Mouse (Mus musculus) testis, adult 2 months (tissue): ENCODE results near the gene Ccdc106. TPM values are rescaled to one million over a fixed set of nuclear protein-coding genes. Genes with fewer than 3 reads are reported as not detected.

ENCODE experiments used
- H3K27ac ChIP-seq: fragments of 200-500 bp; 2 replicates; pipeline ENCODE4 v1.5.1; 2012; ENCODE audit warnings: low read depth, low read length; ENCODE audit not compliant: control insufficient read depth, insufficient read depth
- H3K27me3 ChIP-seq: fragments of 200-500 bp; 2 replicates; pipeline ENCODE4 v1.6.1; 2012; ENCODE audit warnings: mild to moderate bottlenecking, low read length, moderate library complexity; ENCODE audit not compliant: control insufficient read depth, insufficient read depth
- H3K36me3 ChIP-seq: fragments of 200-500 bp; 2 replicates; pipeline ENCODE4 v1.6.1; 2012; ENCODE audit warnings: mild to moderate bottlenecking, low read length; ENCODE audit not compliant: control insufficient read depth, insufficient read depth
- H3K4me1 ChIP-seq: fragments of 200-500 bp; 2 replicates; pipeline ENCODE4 v1.6.1; 2012; ENCODE audit warnings: low read length; ENCODE audit not compliant: control insufficient read depth, insufficient read depth
- H3K4me3 ChIP-seq: fragments of 200-500 bp; 2 replicates; pipeline ENCODE4 v1.5.1; 2012; ENCODE audit warnings: low read depth, mild to moderate bottlenecking, low read length, moderate library complexity, mixed read lengths; ENCODE audit not compliant: control insufficient read depth
- CTCF ChIP-seq: fragments of 200-500 bp; IDR thresholded peaks from 2 replicates; pipeline ENCODE4 v1.5.1; 2012; ENCODE audit warnings: low read depth, mild to moderate bottlenecking, inconsistent platforms, low read length, moderate library complexity; ENCODE audit not compliant: control insufficient read depth, insufficient read depth, insufficient replicate concordance
- POLR2A ChIP-seq: fragments of 200-500 bp; IDR thresholded peaks from 2 replicates; pipeline ENCODE4 v1.6.1; 2012; ENCODE audit warnings: low read depth, mild to moderate bottlenecking, inconsistent platforms, low read length, moderate library complexity; ENCODE audit not compliant: control insufficient read depth
- polyA plus RNA-seq: library from polyadenylated mRNA; depleted of rRNA; stranded (reverse); fragments of >200 nt; gene quantifications from 2 replicates; pipeline ENCODE4 v1.2.3, GENCODE M21; 2012

Gene Ccdc106
- polyA plus RNA-seq, 1 experiment, result 7.9 TPM

DNA sequence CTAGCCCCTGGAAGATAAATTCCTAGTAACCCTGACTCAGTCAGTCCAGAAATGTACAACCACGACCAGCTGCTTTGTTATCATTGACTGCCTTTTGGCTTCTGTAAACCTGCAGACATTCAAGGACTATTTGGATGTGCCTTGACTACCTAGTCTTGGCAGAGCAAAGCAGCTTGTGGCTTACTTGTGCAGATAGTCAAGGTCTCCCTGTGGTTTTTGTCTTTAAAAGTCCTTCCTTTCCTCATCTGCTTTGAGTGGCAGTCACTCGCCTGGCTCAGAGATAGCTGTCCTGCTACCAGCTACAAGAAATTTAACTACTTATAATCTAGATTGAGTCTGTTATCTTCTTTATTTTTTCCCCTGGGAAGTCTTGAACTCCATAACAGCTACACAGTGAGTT, 24.6 kb downstream of the Ccdc106 start:
- Histone ChIP-seq H3K4me1 (no peaks in the 10 kb centered on the region), H3K27ac (no peak overlapping the region), H3K36me3 (no peaks in the 10 kb centered on the region), H3K27me3 (no peaks in the 10 kb centered on the region), H3K4me3 (no peak overlapping the region)
- TF ChIP-seq CTCF, result no peak
- TF ChIP-seq POLR2A, result no peak

- no peak overlapping the region for H3K4me3 ChIP-seq
- no peaks in the 10 kb centered on the region for H3K4me1 ChIP-seq
- no peaks in the 10 kb centered on the region for H3K36me3 ChIP-seq
- H3K27me3 ChIP-seq, result no peaks in the 10 kb centered on the region
- no peak overlapping the region for H3K27ac ChIP-seq
- TF ChIP-seq CTCF, result no peak
Measured at GRCm38 (mm10) chr7:5046112-5046511, 25.8 kb downstream of the Ccdc106 start.

DNA sequence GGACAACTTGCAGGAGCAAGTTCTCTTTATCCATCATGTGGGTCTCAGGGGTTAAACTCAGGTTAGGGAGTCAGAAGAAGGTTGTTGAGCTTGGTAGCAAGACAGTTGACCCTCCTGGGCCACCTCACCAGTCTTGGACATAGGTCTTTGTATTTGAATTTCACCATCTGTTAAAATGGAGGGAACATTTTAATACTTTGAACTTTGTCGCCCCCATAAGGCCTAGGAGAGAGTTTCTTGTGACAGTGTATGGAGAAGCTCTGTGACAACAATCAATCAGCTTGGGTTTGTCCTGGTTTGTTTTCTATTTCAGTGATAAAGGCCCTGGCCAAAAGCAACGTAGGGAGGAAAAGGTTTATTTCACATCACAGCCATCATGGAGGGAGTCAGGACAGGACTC, 27.0 kb downstream of the Ccdc106 start:
- H3K4me1 ChIP-seq, result peaks cover 5% of the 10 kb centered on the region
- no peak overlapping the region for H3K4me3 ChIP-seq
- TF ChIP-seq CTCF, result no peak
- TF ChIP-seq POLR2A, result no peak
- no peaks in the 10 kb centered on the region for H3K27me3 ChIP-seq
- H3K27ac ChIP-seq, result no peak overlapping the region
- H3K36me3 ChIP-seq, result no peaks in the 10 kb centered on the region

DNA sequence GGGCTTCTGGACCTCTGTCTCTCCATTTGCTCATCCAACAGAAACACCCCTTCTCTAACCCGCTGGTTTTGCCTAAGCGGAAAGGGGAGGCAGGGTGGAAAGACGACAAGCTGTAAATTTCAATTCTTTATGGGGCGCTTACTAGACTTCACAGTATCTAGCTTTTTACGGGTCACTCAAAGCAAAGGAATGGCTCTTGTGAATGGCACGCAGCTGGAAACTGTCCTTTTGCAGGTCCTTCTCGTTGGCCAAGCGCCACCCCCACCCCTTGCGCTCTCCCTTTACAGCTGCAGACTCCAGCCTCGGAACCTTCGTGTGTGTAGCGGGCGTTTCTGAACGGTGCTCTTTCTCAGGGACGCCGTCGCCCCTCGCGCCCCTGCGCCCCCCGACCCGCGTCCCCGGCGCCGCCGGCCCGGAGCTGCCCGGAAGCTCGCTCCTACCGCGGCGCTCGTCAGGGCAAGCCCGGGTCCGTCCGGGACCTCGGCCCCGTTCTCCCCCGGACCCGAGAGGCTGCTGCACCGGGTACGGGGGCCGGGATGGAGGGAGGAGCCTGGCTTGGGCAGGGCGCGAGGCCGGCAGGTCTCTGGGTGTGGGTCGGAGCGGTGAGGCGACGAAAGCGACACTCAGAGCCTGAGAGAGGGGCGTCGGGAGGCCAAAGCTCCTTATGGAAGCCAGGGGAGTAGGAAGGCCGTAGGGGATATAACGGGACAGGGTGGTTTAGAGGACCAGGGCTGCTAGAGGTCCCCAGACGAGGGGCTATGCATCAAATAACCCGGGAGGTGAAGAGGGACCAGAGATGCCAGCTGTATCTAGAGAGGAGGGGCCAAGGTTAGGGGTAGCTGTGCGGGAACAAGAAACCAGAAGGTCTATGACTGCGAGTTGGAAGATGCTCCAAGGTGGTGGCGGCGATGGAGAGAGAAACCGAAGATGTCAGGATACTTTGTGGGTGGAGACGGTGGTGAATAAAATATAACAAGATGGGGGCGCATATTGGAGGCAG, 31.1 kb downstream of the Ccdc106 start, which contains the start of gene Zfp580:
Zfp580 (plus strand) TSS at position 346 of the 1,000 bp plus-strand sequence.
- Histone ChIP-seq H3K4me3 (peak within 1 kb of the TSS; percentile 94), H3K27ac (peak within 1 kb of the TSS; percentile 76), H3K27me3 (no peaks in the 10 kb centered on the region)

GRCm38 (mm10) chr7:5052438-5052837, 32.1 kb downstream of the Ccdc106 start:
- peak overlapping the region; percentile 12 for H3K4me3 ChIP-seq
- TF ChIP-seq POLR2A (no peak), CTCF (no peak)
- peaks cover 40% of the 10 kb centered on the region for H3K4me1 ChIP-seq
- no peaks in the 10 kb centered on the region for H3K27me3 ChIP-seq
- no peak overlapping the region for H3K27ac ChIP-seq
- H3K36me3 ChIP-seq, result no peaks in the 10 kb centered on the region

More for the DNA sequence above, 31.1 kb downstream of the Ccdc106 start, which contains the start of gene Zfp580:
- H3K36me3 ChIP-seq, result no peaks in the 10 kb centered on the region
- TF ChIP-seq CTCF, result no peak
- peak; percentile 42; the same call in 1 of the 2 replicates for TF ChIP-seq POLR2A
- H3K4me1 ChIP-seq, result peaks cover 32% of the 10 kb centered on the region

DNA sequence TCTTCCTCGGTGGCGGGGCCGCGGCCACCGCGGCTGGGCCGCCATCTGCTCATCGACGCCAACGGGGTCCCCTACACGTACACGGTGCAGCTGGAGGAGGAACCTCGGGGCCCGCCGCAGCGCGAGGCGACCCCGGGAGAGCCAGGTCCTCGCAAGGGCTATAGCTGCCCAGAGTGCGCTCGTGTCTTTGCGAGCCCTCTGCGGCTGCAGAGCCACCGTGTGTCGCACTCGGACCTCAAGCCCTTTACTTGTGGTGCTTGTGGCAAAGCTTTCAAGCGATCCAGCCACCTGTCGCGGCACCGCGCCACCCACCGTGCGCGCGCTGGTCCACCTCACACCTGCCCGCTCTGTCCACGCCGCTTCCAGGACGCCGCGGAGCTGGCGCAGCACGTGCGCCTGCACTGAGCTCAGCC, 32.6 kb downstream of the Ccdc106 start:
- H3K27ac ChIP-seq, result no peak overlapping the region
- no peaks in the 10 kb centered on the region for H3K36me3 ChIP-seq
- H3K4me3 ChIP-seq, result peak overlapping the region; percentile 89
- H3K27me3 ChIP-seq, result no peaks in the 10 kb centered on the region
- TF ChIP-seq CTCF (no peak), POLR2A (no peak)
- peaks cover 45% of the 10 kb centered on the region for H3K4me1 ChIP-seq

DNA sequence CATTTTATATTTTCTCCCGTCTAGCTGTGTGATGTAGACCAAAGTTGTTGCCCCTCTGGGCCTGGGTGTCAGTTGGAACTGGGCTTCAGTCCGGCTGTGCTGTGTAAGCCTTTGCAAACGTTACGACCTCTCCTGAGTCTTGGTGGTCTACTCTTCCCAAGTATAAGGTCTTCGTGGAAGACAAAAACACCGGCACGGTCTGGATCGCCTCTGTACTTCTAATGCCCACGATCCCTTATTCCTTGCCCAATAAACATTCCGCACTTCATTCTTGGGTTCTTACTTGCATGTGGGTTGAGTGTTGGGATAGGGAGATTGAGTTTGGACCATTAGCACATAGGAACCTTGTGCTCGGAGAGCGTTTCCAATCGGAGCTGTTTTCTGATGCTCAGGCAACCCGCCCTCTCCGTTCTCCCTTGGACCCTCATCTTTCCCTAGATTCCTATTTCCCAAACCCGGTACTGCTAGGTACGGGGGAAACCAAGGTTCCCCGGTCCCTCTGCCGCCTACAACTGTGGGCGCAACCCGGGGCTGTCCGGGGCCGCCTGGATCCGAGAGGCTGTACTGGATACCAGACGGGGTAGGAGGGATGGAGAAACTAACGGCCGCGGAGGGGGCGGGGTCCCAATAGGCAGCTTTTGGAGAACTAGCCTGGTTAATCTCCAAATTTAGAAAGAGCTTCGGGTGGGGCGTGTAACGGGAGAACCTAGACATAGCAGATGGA, 33.3 kb downstream of the Ccdc106 start:
- no peaks in the 10 kb centered on the region for H3K27me3 ChIP-seq
- TF ChIP-seq POLR2A (no peak), CTCF (no peak)
- peak overlapping the region; percentile 90 for H3K27ac ChIP-seq
- H3K4me3 ChIP-seq, result peak overlapping the region; percentile 89
- H3K4me1 ChIP-seq, result peaks cover 46% of the 10 kb centered on the region
- no peaks in the 10 kb centered on the region for H3K36me3 ChIP-seq
